Mouse (Mus musculus) C2C12 (cell line): ENCODE results near the gene Rexo4. TPM values are rescaled to one million over a fixed set of nuclear protein-coding genes. Genes with fewer than 3 reads are reported as not detected.

Source experiments
- H3K27me3 ChIP-seq: one replicate; pipeline ENCODE4 v1.6.1; 2011; ENCODE audit not compliant: control insufficient read depth, insufficient read depth, insufficient read length
- H3K36me3 ChIP-seq: one replicate; pipeline ENCODE4 v1.6.1; 2011; ENCODE audit not compliant: control insufficient read depth, insufficient read depth
- H3K4me3 ChIP-seq: one replicate; pipeline ENCODE4 v1.5.1; 2011; ENCODE audit warnings: mild to moderate bottlenecking, control low read depth; ENCODE audit not compliant: poor library complexity, insufficient read depth, severe bottlenecking
- H3K79me2 ChIP-seq: one replicate; pipeline ENCODE4 v1.6.1; 2011; ENCODE audit not compliant: control insufficient read depth, insufficient read depth
- H3K79me3 ChIP-seq: one replicate; pipeline ENCODE4 v1.6.1; 2011; ENCODE audit warnings: low read depth, control low read depth
- H3ac ChIP-seq: one replicate; pipeline ENCODE3; 2011; ENCODE audit warnings: low read depth; ENCODE audit not compliant: control insufficient read depth, insufficient read length
- CEBPB ChIP-seq: IDR thresholded peaks from one replicate; pipeline ENCODE4 v1.6.1; 2011; ENCODE audit warnings: low read depth, mild to moderate bottlenecking, control low read depth, moderate library complexity
- CTCF ChIP-seq: IDR thresholded peaks from one replicate; pipeline ENCODE4 v1.5.1; 2011; ENCODE audit not compliant: control insufficient read depth, insufficient read depth, insufficient read length
- FOSL1 ChIP-seq: IDR thresholded peaks from one replicate; pipeline ENCODE4 v1.8.0; 2011; ENCODE audit warnings: mild to moderate bottlenecking, low read length; ENCODE audit not compliant: poor library complexity, insufficient read depth, severe bottlenecking
- MAX ChIP-seq: IDR thresholded peaks from one replicate; pipeline ENCODE4 v1.6.1; 2011; ENCODE audit warnings: mild to moderate bottlenecking, control low read depth
- MYOD1 ChIP-seq: IDR thresholded peaks from one replicate; pipeline ENCODE4 v1.6.1; 2011; ENCODE audit warnings: low read depth; ENCODE audit not compliant: control insufficient read depth, insufficient read length
- MYOG ChIP-seq: IDR thresholded peaks from one replicate; pipeline ENCODE4 v1.6.1; 2011; ENCODE audit not compliant: control insufficient read depth, insufficient read length; ENCODE audit errors: extremely low read depth
- USF1 ChIP-seq: IDR thresholded peaks from one replicate; pipeline ENCODE4 v1.6.1; 2011; ENCODE audit warnings: low read depth, mild to moderate bottlenecking, control low read depth, moderate library complexity
- polyA plus RNA-seq: library from polyadenylated mRNA; unstranded; fragments of >200 nt; fragmentation: generic; extraction: Trizol; gene quantifications from one replicate; pipeline ENCODE4 v1.2.1, GENCODE M21; 2012; ENCODE audit warnings: missing spikeins

The Rexo4 gene
- polyA plus RNA-seq, 1 experiment = 30.0 TPM

DNA sequence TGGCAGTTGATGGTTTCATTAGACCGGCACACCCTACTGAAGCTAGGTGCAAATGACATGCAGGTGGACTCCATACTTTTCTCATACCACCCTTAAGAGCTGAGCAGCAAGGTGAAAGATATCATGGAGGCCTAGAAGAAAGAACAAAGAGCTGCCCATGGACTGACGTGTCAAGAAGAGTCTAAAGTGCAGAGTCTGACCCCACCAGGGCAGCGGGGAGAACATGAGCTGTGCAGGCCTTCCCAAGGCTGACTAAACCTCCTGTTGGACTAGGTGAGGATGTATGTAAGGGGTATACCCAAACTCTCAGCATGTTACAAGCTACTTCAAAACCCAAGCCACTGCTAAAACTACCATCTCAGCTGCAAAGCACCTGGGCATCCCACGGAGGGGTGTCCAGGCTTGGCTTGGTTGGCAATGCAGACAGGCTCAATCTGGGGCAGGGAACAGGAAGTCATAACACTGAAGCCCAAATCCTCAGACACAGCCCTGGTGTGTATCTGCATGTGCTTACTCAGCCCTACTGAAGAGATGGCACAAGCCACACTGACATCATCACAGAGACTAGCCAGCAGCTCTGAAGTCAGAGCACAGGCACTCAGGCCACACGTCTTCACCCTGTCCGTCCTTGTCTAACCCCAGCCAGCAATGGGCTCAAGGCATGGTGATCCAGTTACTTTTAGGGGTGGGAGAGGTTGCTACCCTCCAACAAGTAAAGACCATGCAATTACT, 36.3 kb downstream of the Rexo4 start:
- Histone ChIP-seq H3K79me3 (peaks cover 62% of the 10 kb centered on the region), H3K27me3 (no peaks in the 10 kb centered on the region), H3K4me3 (no peak overlapping the region), H3K79me2 (peaks cover 75% of the 10 kb centered on the region), H3K36me3 (peaks cover 90% of the 10 kb centered on the region), H3ac (no peak overlapping the region)
- no peak for TF ChIP-seq CEBPB
- TF ChIP-seq CTCF = no peak
- no peak for TF ChIP-seq MYOD1
- no peak for TF ChIP-seq MYOG
- TF ChIP-seq FOSL1 = no peak
- no peak for TF ChIP-seq MAX

- peaks cover 51% of the 10 kb centered on the region for H3K79me2 ChIP-seq
- TF ChIP-seq CEBPB (no peak), CTCF (no peak), MYOD1 (no peak), USF1 (no peak)
- H3K79me3 ChIP-seq = peaks cover 30% of the 10 kb centered on the region
- H3K4me3 ChIP-seq = no peak overlapping the region
- H3K36me3 ChIP-seq = peaks cover 99% of the 10 kb centered on the region
- H3ac ChIP-seq = no peak overlapping the region
- H3K27me3 ChIP-seq = no peaks in the 10 kb centered on the region
Measured at GRCm38 (mm10) chr2:26921784-26922183, 42.4 kb downstream of the Rexo4 start.

DNA sequence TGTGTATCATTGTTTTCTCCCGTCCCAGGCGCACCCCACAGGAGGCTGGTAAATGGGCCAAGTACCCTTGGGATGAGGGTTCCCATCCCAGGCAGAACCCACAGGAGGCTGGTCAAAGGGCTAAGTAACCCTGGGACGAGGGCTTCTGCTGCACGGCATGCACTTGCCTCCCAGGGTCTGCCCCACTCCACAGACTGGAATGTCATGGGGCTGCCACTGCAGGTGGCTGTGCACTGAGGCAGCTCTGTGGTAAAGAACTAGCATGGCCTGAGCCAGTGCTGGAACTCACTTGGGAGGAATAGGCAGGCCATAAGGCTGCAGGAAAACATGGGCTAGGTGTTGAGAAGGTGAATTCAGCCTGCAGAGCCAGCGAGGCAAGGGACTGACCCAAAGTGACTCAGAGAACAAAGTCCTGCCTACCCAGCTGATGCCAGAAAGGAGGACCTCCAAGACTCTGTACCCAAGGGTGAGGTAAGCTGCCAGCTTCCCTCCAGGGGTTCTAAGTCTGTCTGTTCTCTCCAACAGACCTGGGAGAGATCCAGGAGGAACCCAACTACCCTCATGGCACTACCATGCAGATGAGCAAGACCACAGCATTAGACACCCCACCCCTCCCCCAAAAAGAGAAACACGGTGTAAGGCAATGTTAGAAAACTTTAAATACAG, 43.9 kb downstream of the Rexo4 start:
- no peak overlapping the region for H3K4me3 ChIP-seq
- H3K79me2 ChIP-seq = peaks cover 54% of the 10 kb centered on the region
- H3K79me3 ChIP-seq = peaks cover 33% of the 10 kb centered on the region
- TF ChIP-seq FOSL1 = no peak
- TF ChIP-seq CEBPB = no peak
- TF ChIP-seq USF1 = no peak
- no peak for TF ChIP-seq MAX
- TF ChIP-seq CTCF = no peak
- no peak for TF ChIP-seq MYOD1
- TF ChIP-seq MYOG = no peak
- no peak overlapping the region for H3ac ChIP-seq
- no peaks in the 10 kb centered on the region for H3K27me3 ChIP-seq
- peaks cover 84% of the 10 kb centered on the region for H3K36me3 ChIP-seq

- H3K4me3 ChIP-seq = no peak overlapping the region
- TF ChIP-seq CTCF = no peak
- no peak for TF ChIP-seq MYOD1
- TF ChIP-seq MAX = no peak
- no peak for TF ChIP-seq USF1
Measured at GRCm38 (mm10) chr2:26919684-26920083, 44.5 kb downstream of the Rexo4 start.

GRCm38 (mm10) chr2:26916738-26917137, 47.4 kb downstream of the Rexo4 start:
- peak overlapping the region; percentile 92 for H3ac ChIP-seq
- H3K79me2 ChIP-seq = peaks cover 88% of the 10 kb centered on the region
- no peak for TF ChIP-seq FOSL1
- no peak for TF ChIP-seq MYOD1
- no peak for TF ChIP-seq CEBPB
- no peak for TF ChIP-seq MYOG
- TF ChIP-seq MAX = no peak
- no peak for TF ChIP-seq CTCF
- no peak for TF ChIP-seq USF1
- peaks cover 55% of the 10 kb centered on the region for H3K79me3 ChIP-seq
- H3K4me3 ChIP-seq = peak overlapping the region; percentile 75
- peaks cover 83% of the 10 kb centered on the region for H3K36me3 ChIP-seq
- H3K27me3 ChIP-seq = no peaks in the 10 kb centered on the region

More at GRCm38 (mm10) chr2:26919684-26920083, 44.5 kb downstream of the Rexo4 start:
- peaks cover 83% of the 10 kb centered on the region for H3K36me3 ChIP-seq
- peaks cover 58% of the 10 kb centered on the region for H3K79me2 ChIP-seq
- H3K27me3 ChIP-seq = no peaks in the 10 kb centered on the region
- H3K79me3 ChIP-seq = peaks cover 39% of the 10 kb centered on the region
- no peak overlapping the region for H3ac ChIP-seq
